Mouse (Mus musculus) frontal cortex, adult 2 months (tissue): ENCODE measurements around the gene Rgs12. TPM values are rescaled to one million over a fixed set of nuclear protein-coding genes. Genes with fewer than 3 reads are reported as not detected.

Experiments
- DNase-seq, 2 experiments: peaks; one replicate each; pipeline ENCODE4 v3.0.0; 2022; ENCODE audit warnings: low spot score in 1 of 2; ENCODE audit errors: extremely low spot score in 1 of 2
- polyA plus RNA-seq: library from polyadenylated mRNA; depleted of rRNA; stranded (reverse); fragments of >200 nt; gene quantifications from 2 replicates; pipeline ENCODE4 v1.2.3, GENCODE M21; 2012

Gene Rgs12
- polyA plus RNA-seq, 1 experiment, result 58.1 TPM

DNA sequence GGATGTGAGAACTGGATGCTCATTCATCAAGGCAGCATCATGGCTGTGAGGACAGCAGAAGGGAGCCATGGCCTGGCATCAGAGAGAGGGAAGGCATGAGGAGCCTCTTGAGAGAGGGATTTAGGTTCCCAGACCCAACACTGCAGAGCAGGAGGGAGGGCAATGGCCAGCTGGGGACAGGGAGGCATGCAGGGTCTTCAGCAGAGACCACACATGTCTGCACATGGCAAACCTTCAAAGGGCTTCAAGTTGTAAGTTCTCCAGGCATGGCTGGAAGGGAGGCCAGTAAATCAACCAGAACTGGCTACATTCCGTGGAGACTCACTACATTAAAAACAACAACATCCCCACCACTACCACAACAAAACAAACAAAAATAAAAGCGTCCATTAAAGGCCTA lies 18.2 kb upstream of the Rgs12 start:
- DNase-seq, result no peak

- no peak for DNase-seq
These were observed 17.5 kb upstream of the Rgs12 start for GRCm38 (mm10) chr5:34931516-34932457.

GRCm38 (mm10) chr5:34932458-34932806 lies 16.8 kb upstream of the Rgs12 start:
- DNase-seq, result no peak

DNA sequence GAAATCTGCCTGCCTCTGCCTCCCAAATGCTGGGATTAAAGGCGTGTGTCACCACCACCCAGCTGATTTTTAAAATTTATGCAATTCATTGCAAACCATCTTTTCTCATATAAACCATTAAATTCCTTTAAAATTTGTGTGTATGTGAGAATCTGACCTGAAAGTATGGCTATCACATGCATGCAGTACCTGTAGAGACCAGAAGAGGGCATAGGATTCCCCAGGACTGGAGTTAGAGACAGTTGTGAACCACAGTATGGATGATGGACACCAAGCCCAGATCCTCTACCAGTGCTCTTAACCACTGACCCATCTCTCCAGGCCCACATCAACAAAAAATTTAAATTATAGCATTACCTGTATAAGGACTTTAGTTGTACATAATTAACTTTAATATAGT lies 15.8 kb upstream of the Rgs12 start:
- DNase-seq, result no peak

DNA sequence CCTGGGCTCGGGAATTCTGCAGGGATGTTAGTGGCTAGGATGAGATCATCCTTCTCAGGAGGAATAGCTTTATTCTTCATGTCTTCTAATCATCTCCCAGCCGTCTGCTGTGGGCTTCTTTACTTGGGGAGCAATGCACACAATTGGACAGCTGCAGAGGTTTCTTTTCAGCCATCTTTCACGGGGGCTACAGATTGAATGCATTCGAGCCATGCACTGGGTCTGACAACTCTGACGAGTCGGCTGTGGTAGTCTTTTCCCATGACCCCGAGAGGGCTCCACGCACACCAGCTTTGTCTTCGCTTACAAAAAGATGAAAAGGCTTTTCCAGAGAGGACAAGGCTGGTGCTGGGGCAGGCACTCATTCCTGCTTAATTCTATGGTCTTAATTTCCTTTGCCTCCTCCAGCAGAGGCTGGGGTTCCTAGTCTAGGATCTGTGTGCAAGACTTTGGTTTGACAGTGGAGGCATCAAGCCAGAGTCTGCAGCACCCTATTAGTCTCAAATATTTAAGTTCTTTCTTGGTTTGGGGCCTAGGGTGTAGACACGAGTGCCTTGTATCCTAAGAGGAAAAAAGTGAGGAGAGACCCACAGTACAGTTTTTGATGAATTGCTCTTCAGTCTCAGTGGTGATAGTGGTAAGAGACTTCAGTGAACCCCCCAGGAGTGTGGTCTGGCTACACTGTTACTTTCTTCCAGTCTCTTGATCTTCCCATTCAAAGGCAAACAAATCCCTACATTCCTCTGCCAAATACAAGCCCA lies 7.4 kb upstream of the Rgs12 start:
- DNase-seq, result no peak

DNA sequence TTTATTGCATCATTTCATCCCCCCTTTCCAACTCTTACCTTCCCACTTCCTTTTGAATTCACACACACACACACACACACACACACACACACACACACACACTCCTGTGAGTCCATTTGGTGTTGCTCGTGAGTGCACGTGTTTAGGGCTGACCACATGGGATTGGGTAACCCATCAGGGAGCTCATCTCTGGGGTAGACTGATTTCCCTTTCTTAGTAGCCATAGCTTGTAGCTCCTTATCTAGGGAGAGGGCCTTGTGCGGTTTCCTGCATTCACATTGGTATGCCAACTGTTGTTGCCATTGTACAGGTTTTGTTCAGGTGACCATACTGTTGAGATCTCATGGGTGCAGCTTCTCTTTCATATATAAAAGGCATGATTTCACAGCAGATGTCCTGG lies 5.8 kb upstream of the Rgs12 start:
- DNase-seq, result no peak

- DNase-seq, result no peak
These were observed 545 bp downstream of the Rgs12 start for GRCm38 (mm10) chr5:34949769-34950211.

DNA sequence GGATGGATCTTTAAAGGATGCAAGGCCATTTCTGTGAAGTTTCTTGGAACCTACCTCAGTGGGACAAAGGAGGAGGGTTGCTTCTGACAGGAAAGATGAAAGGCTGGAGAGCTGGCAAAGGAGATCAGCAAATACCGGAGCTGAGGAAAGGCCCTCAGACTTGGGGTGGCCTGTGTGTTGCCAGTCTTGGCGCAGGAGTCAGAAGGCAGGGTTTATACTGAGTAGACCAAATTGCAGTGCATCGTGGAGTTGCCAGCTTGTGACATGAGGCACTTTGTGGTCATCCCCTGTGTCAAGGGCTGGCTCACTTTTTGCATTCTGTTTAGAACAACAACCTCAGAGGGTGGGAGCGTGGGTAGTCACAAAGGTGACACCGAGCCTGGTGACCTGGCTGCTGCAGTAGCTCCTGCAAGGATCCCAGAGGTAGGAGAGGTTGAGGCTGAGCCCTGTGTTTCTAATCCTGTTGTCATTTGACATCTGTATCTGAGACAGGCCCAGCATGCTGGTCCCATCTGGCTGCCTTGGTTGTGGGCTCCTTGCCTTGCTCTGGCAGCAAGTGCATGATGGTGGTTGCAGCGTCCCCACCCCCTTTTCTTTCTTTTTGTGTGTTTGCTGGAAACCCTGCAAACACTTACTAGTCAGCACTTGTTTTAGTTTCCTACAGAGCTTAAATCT lies 1.4 kb downstream of the Rgs12 start:
- peak in 1 of 2 experiments; percentile 10 for DNase-seq

DNA sequence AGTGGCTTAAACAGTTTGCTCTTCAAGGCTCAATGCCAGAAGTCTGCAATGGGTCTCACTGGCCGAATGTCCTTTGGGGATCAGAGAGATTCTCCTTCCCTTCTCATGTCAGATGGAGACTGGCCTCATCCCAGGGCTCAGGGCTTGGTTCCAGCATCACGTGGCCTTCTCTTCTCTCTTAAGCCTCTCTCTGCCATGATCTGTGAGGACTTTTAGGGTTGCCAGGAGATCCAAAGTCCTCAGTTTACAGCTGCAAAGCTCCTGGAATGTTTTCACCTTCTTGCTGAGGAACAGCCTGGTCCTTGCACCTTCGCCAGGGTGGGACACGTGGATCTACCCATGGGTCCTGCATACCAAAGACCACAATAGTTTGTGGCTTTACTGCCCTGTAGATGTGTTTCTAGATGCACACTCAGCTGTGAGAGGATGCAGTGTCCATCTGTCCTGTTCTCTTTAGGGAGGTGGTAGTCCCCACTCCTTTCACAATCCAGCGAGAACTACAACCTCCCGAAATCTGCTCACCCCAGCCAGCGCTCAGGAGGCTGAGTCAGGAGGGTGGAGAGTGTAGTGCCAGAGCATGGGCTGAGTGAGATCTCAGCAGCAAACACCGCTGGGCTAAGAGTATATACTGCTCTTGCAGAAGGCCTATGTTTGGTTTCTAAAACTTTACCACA lies 2.1 kb downstream of the Rgs12 start:
- no peak for DNase-seq

- no peak for DNase-seq
These were observed 5.3 kb downstream of the Rgs12 start for GRCm38 (mm10) chr5:34954508-34954907.

- no peak for DNase-seq
These were observed 6.4 kb downstream of the Rgs12 start for GRCm38 (mm10) chr5:34955630-34956029.

DNA sequence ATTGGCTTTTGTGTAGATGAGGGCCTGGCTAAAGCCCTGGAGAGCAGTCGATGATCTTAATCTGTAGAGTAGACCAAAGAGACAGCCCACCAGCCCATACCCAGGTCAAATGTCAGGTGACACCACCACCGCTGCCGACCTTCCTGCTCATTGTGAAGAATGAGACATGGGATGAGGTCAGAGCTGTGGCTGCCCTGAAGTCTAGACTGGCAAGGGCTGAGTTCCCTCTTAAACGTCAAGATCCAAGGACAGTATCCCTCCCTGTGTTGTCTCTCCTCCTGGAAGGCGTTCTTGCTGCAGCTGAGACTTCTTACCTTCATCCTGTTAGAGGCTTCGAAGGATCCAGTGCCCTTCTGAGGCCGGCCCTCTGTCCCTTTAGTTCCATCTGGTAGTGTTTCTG lies 6.9 kb downstream of the Rgs12 start:
- DNase-seq, result no peak

DNA sequence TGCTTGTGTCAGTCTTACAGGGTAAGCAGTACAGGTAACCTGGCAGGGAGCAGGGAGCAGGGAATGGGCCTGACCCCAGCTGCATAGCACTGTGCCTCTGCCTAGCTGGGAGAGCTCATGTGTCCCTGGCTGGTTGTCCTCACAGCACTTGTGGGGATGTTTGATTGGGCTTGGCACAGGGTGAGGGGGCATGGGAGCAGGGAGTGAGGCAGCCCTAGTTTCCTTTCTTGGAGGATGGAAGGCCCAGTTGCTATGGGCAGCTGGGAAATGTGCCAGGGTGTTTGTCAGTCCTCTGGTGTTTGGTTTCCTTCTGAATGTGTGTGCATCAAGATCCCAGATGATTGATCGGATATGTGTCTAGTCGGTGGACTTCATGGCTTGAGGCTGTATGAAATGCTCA lies 7.8 kb downstream of the Rgs12 start:
- peak in 1 of 2 experiments; percentile 33 for DNase-seq

- no peak for DNase-seq
These were observed 10.8 kb downstream of the Rgs12 start for GRCm38 (mm10) chr5:34960021-34960420.

DNA sequence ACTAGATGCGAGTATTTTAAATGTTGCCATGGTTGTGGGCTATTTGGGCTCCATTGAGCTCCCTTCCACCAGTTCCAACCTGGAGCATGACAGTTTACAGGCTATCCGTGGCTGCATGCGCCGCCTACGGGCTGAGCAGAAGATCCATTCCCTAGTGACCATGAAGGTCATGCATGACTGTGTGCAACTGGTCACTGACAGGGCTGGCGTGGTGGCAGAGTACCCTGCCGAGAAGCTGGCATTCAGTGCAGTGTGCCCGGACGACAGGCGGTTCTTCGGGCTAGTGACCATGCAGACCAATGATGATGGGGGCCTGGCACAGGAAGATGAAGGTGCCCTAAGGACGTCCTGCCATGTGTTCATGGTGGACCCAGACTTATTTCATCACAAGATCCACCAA lies 16.3 kb downstream of the Rgs12 start:
- no peak for DNase-seq

- no peak for DNase-seq
These were observed 19.1 kb downstream of the Rgs12 start for GRCm38 (mm10) chr5:34968386-34968785.

- no peak for DNase-seq
These were observed 23.2 kb downstream of the Rgs12 start for GRCm38 (mm10) chr5:34972471-34972870.

DNA sequence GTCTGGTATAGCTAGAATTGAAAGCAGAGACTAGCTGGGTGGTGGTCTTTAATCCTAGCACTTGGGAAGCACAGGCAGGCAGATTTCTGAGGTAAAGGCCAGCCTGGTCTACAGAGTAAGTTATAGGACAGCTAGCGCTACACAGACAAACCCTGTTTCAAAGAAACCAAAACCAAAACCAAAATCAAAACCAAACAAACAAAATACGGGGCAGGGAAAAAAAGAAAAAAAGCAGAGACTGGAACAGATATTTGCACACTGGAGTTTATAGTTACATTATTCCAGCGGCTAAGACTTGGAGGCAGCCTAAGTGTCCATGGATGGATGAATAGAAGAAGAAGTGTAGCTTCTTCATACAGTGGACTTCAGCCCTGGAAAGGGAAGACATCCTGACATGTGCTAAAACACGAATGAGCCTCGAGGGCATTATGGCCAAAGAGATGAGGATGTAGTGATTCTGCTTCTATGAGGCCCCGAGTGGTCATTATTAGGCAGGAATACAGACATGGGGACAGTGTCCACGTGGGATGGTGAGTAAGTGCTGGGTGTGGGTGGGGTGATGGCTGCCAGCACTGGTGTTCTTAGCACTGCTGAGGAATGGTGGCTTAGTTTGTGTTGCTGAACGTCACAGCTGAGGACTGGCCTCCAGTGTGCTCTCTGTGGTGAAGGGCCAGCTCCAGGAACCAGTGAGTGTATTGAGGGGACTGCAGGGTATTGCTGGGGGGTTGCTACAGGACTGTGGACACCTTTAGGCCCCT lies 24.5 kb downstream of the Rgs12 start:
- no peak for DNase-seq

- DNase-seq, result no peak
These were observed 25.7 kb downstream of the Rgs12 start for GRCm38 (mm10) chr5:34974773-34975443.
